Mouse (Mus musculus): ENCODE data around the gene Npcd.

- peak; percentile 73 for TF ChIP-seq CTCF (IDR thresholded peaks at IDR 0.05; ENCODE audit: control insufficient read depth, insufficient read depth, insufficient replicate concordance, low read depth, low read length)
- TF ChIP-seq POLR2A (IDR thresholded peaks at IDR 0.05; ENCODE audit: control insufficient read depth, low read depth, low read length) = peak; percentile 48; the same call in 1 of the 2 replicates
These were observed 49.4 kb upstream of the Npcd start for GRCm38 (mm10) chr15:79883352-79883822.
